Mouse (Mus musculus): ENCODE data around the gene Itga6. TPM values are rescaled to one million over a fixed set of nuclear protein-coding genes. Genes with fewer than 3 reads are reported as not detected.

Itga6 gene
- total RNA-seq, 2 experiments from 2014 or later, result 45.8 to 48.3 TPM

GRCm38 (mm10) chr2:71760091-71760490 lies 14.7 kb downstream of the Itga6 start:
- no peak for DNase-seq (ENCODE audit: low spot score in 2 of 2)

DNA sequence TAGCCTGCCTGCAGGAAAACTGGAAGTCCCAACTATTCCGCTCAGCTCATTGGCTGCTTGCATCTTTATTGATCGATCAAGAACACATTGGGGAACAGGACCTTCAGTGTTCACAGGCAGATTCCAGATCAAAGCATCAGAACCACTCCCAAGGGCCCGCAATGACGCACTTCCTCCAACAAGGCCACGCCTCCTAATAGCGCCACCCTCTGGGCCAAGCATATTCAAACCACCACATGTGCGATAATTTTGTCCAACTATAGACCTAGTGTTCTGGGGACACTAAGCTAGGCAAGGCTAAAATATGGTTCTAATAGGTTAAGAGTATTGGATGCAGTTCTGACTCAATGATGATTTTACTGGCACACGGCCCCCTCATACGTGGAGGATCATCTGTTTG lies 15.7 kb downstream of the Itga6 start:
- no peak for DNase-seq (ENCODE audit: low spot score in 2 of 2)

DNA sequence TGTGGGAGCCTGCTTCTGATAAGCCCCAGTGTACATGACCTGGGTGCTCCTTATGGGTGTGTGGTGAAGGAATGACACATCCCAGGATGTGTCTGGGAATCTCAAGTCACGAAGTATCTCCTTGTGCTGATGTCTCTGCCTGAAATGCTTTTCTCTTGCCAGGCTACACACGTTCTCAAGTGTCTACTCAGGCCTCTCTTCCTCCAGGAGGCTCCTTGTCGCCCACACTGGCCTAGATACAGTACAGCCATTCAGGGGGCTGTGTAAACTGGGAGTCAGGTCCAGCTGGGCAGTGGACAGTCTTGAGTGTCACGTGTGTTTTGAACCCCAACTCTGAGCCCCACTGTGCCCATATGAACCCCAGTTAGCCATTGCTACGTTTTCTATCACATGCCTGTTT lies 19.1 kb downstream of the Itga6 start:
- no peak for DNase-seq (ENCODE audit: low spot score in 2 of 2)

DNA sequence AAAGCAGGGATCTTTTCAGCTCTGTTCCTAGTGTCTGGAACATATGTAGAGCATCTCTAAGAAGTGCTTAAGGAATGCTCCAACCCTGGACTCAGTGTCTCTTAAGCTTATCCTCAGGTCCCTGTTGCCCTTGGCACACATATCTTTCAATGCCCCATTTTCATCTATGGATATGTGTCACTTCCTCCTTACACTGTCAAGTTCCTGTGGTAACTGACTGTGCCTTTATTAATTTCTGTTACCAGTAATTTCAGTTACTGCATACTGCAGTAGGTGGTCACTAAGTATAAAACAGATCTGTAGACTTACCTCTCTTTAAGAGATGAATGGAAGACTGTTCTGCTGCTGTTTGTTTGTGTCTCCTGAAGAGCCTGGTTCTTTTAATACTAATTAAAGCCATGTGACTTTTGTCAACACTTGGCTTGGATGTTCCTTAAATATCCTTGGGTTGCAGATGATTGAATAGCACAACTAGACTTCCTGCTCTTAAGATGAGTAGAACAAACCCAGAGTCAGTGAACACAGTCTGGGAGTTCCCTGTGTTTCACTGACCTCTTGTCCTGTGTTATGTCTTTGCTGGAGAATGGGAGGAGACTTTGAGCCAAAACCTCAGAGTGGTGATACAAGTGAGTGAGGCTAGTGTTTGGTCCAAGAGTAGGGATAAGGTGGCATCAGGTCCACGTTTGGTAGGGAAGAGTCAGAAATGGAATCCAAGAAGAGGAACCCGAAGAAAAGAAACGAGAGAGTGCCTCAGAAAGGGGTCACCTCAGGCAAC lies 19.7 kb downstream of the Itga6 start:
- no peak for DNase-seq (ENCODE audit: low spot score in 2 of 2)

DNA sequence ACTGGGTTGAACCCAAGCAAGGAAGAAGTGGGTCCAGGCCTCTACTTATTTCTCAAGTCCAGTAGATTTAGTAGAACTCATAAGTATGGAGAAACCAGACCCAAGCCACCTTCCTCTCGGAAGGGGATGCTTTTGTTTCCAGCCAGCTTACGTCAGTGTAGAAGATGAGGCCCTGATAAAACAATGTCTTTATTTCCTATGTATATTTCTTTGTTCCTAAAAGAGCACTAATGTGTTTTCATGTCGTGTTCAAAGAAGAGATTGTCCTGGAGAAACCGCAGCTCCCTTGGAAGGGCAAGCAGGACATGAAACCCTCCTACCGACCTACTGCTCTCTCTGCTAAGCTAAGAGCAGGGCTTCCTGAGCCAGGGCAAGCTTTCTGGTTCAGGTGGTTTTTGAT lies 20.6 kb downstream of the Itga6 start:
- no peak for DNase-seq (ENCODE audit: low spot score in 2 of 2)

GRCm38 (mm10) chr2:71767019-71767610 lies 21.7 kb downstream of the Itga6 start:
- DNase-seq (ENCODE audit: low spot score in 2 of 2), result no peak

GRCm38 (mm10) chr2:71771762-71772161 lies 26.3 kb downstream of the Itga6 start:
- DNase-seq (ENCODE audit: low spot score in 2 of 2), result no peak

- DNase-seq (ENCODE audit: low spot score in 2 of 2), result no peak
These were observed 28.3 kb downstream of the Itga6 start for GRCm38 (mm10) chr2:71773714-71774113.

DNA sequence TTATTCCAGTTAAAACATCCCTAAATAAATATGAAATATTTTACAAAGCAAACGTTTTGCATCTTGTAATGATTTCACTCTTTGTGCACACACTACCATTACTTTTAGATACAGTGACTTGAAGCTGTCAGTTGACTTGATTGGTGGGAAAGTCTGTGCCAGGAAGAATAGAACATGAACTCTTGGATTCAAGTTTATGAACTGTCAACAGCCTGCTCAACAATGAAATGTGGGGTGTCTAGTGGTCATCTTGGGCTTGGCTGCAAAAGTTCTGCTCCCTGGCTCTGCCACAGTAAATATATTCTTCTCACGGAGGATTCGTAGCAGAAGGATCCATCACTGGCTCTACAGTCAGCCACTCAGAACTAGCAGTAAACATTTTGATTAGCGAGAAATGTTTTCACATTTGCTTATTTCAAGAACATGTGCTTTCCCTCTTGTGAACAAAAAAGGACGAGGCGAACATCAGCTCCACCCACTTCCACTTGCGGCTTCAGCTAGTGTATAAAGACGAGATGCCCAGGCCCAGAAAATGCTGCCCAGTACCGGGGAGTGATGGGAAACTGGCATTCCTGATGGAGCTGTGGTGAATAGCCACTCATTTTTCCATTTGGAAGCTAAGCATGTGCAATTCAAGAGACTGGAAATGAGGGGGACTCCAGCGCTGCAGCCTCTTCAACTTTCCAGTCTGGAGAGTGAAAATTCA lies 29.0 kb downstream of the Itga6 start:
- DNase-seq (ENCODE audit: low spot score in 2 of 2), result peak; percentile 39 to 47

DNA sequence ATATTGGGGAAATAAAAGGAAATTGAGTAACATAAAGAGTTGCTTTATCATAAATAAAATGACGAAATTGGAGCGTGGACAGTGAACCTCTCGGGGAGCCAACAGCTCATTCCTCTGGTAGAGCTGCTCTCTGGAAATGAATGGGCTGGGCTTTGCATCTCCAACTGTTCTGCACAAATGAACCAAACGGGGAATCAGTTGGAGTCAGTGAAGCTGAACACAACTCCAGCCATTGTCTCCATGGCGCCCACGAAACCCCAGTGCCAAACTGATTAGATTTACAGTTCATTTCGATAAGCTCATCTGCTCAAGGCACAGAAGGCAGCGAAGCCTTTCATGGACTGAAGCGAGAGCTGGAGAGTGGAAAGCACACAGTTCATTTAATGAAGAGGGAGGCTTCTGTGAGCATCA lies 29.8 kb downstream of the Itga6 start:
- DNase-seq (ENCODE audit: low spot score in 2 of 2), result peak; percentile 50 to 65

DNA sequence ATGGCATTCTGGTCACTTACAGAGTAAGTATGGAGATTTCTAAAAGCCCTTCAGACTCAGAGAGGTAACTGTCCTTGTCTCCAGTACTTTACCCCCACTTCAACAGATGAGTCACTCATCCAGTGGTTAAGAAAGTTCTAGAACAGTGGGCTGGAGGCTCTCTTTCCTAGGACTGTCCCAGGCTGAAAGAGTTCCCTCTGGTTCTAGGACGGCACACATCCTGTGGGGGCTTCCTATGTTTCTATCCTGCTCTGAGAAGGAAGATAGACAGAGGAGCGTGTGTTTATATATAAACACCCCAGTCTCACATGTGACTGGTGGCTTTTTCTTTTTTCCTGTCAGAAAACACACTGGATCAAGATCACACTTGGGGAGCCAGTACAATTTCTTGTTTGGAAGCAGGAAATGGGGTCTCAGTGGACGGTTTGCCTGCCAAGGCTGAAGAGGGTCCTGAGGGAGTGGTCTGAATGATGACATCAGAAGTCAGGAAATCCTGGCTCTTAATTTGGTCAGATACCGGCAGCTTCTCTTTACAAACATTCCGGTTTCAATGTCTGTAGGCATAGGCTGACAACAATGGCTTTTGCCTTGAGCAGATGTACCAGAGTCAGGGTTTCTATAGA lies 34.0 kb downstream of the Itga6 start:
- no peak for DNase-seq (ENCODE audit: low spot score in 2 of 2)

DNA sequence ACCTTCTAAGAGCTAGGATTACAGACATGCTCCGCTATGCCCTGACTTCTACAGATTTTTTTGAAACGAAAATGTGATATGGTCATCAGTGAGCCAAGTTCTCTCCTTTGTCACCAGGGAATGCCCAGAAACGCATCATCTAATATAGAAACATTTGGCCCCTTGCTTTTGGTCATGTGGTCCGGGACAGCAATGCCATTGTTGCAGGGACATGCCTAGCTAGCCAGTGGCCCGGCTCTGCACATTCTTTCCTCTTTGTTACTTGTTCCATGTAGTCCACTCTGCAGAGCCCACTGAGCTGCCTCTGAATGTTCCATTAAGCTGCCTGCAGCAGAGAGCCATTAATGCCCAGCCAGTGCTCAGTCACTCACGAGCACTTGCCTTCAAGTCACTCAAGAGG lies 34.6 kb downstream of the Itga6 start:
- DNase-seq (ENCODE audit: low spot score in 2 of 2), result no peak

- no peak for DNase-seq (ENCODE audit: low spot score in 2 of 2)
These were observed 39.8 kb downstream of the Itga6 start for GRCm38 (mm10) chr2:71785260-71785659.

- DNase-seq (ENCODE audit: low spot score in 2 of 2), result no peak
These were observed 40.6 kb downstream of the Itga6 start for GRCm38 (mm10) chr2:71786060-71786459.

DNA sequence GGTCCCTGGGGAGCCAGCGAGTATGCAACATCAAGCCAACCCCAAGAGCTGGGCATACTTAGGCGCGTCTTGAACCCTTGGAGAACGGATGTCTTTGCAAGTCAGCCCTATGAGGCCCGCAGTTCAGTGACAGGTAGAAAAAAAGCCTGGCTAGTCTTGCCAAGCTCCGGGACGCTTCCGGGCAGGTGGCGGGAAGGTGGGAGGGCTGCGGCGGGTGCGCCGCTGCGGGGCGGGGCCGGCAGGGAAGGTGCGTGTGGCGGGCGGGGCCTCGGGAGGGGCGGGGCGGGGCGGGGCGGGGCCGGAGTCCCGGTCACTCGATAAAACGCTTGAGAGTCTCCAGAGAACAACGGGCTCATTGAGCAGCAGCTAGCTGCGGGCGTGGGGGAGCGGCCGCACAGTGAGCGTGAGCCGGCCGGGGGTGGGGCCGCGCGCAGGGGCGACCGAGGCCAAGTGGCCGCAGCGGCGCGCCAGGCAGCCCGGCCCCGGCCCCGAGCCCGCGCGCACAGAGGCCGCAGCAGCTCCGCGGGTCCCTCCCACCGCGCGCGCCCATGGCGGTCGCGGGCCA lies 41.3 kb downstream of the Itga6 start:
- peak in 1 of 2 experiments; percentile 36 for DNase-seq (ENCODE audit: low spot score in 2 of 2)

DNA sequence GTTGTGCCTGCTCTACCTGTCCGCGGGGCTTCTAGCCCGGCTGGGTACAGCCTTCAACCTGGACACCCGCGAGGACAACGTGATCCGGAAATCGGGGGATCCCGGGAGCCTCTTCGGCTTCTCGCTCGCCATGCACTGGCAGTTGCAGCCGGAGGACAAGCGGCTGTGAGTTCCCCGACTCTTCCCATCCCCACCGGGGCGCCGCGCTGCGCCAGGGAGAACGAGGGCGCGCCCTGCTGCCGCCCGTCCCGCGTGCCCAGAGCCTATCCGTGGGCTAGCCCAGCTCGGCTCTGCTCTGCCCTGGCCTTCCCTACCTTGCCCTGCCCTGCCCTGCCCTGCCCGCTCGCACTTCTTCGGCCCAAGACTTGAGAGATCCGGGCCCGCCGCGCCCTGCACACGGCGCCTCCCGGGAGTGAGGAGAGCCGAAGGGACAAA lies 41.8 kb downstream of the Itga6 start:
- peak; percentile 42 to 66 for DNase-seq (ENCODE audit: low spot score in 2 of 2)

DNA sequence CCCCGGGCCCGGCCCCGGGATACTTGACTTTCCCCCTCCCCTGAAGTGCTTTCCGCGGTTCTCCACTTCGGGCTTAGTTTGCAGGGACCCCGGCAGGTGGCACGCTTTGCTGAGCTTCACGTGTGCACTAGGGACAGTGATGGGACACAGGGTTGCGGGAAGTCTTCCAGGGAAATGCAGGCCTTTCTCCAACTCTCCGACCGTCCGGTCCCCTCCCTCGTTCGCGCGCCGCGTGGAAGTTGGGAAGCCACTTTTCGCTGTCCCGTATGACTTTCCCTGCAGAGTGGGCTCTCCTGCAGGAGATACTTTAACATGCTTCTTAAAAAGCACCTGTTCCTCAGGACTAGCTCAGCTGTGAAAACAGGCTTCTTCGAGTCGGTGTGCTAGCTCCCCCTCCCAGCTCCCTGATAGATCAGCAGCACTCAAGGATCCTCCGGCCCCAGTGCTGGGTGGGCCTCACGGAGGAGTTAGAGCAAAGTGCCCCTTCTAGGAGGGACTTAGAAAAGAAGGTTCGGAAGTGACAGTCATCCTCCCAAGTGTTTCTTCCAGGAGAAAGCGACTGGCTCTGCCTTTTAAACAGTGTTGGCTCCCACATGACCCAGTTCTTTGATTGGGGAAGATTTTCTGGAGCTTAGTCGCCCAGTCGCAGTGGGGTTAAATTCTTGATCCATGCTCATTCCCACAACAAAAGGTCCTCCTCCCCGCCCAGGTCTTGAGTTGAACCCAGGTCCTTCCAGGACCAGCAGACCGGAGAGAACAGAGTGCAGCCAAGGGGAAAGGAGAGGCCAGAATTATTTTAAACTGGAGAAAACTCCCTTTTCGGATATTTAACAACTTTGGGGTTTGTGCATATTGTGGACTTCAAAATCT lies 42.4 kb downstream of the Itga6 start:
- DNase-seq (ENCODE audit: low spot score in 2 of 2), result peak in 1 of 2 experiments; percentile 44

DNA sequence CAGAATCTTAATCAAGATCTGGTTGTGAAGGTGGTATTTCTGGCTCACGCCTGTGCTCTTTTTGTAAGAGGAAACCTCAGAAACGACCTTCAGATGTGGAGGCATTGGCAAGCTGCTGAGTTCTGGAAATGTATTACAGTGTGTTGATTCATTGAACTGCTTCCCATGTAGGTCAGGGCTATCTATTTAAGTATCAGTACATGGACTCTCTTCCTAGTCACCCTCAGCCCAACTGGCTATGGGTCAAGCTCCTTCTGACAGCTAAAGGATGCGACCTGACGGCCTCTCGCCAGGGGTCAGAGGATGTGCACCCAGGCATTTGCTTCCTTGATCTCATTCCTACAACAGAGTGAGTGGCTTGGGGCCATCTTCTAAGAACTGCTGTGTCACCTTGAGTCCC lies 45.3 kb downstream of the Itga6 start:
- no peak for DNase-seq (ENCODE audit: low spot score in 2 of 2)

GRCm38 (mm10) chr2:71791203-71791602 lies 45.8 kb downstream of the Itga6 start:
- no peak for DNase-seq (ENCODE audit: low spot score in 2 of 2)

GRCm38 (mm10) chr2:71794139-71794538 lies 48.7 kb downstream of the Itga6 start:
- no peak for DNase-seq (ENCODE audit: low spot score in 2 of 2)

All from layer of hippocampus, postnatal 10 days (tissue).